In genomic region chr12:69446468-69447321, GRCm38 (mm10) we compare ENCODE assay signal across 8 mouse cellular contexts.
DNase-seq lines count a peak whose midpoint lies in the region; ATAC-seq and TF ChIP-seq lines count a peak whose summit lies in the region.

No protein-coding gene starts in this region.

- WGBS in intestine, postnatal 0 days = 8% methylated on average over 17 of the region's 17 CpGs
- 8% methylated on average over 17 of the region's 17 CpGs for WGBS in lung, adult 2 months
- WGBS in neural tube, embryonic 12.5 days = 38% methylated on average over 17 of the region's 17 CpGs

- no peaks in the 10 kb centered on the region for H3K9me3 ChIP-seq in intestine, postnatal 0 days (ENCODE audit: control insufficient read depth)
- H3K9me3 ChIP-seq in neural tube, embryonic 12.5 days = no peaks in the 10 kb centered on the region

- H3K4me2 ChIP-seq in intestine, postnatal 0 days (replicated peaks; ENCODE audit: low read depth) = peak overlapping the region; percentile 51
- peak overlapping the region; percentile 51 for H3K4me2 ChIP-seq in neural tube, embryonic 12.5 days (replicated peaks)

- H3K9ac ChIP-seq in intestine, postnatal 0 days (ENCODE audit: low read depth, low read length) = no peak overlapping the region; the same call in 1 of the 2 replicates
- peak overlapping the region; percentile 42 for H3K9ac ChIP-seq in neural tube, embryonic 12.5 days

- peak overlapping the region; percentile 24; the same call in 1 of the 2 replicates for H3K4me3 ChIP-seq in intestine, postnatal 0 days (ENCODE audit: low read depth, low read length)
- H3K4me3 ChIP-seq in lung, adult 2 months (replicated peaks; ENCODE audit: extremely low read depth, low read depth, low read length) = peak overlapping the region; percentile 39
- peak overlapping the region; percentile 5; the same call in 1 of the 2 replicates for H3K4me3 ChIP-seq in neural tube, embryonic 12.5 days

- H3K27me3 ChIP-seq in intestine, postnatal 0 days (replicated peaks; ENCODE audit: control insufficient read depth, insufficient read depth, low read length) = no peaks in the 10 kb centered on the region
- H3K27me3 ChIP-seq in neural tube, embryonic 12.5 days (replicated peaks) = no peaks in the 10 kb centered on the region

- peak; percentile 61; the same call in 1 of the 2 replicates for TF ChIP-seq POLR2A in lung, adult 2 months (IDR thresholded peaks at IDR 0.05; ENCODE audit: borderline replicate concordance, extremely low read depth, low read depth, low read length)

- H3K27ac ChIP-seq in intestine, postnatal 0 days (ENCODE audit: low read depth, low read length) = peak overlapping the region; percentile 36; the same call in 1 of the 2 replicates
- H3K27ac ChIP-seq in neural tube, embryonic 12.5 days = peak overlapping the region; percentile 53; the same call in 1 of the 2 replicates

- peaks cover 20% of the 10 kb centered on the region for H3K4me1 ChIP-seq in intestine, postnatal 0 days (replicated peaks; ENCODE audit: control insufficient read depth, insufficient read depth, low read length)
- H3K4me1 ChIP-seq in lung, adult 2 months (ENCODE audit: control insufficient read depth, insufficient read depth, low read length) = peaks cover 22% of the 10 kb centered on the region
- H3K4me1 ChIP-seq in neural tube, embryonic 12.5 days = peaks cover 12% of the 10 kb centered on the region

- no peak for DNase-seq in frontal cortex, postnatal 25 days (ENCODE audit: low spot score in 2 of 2)
- DNase-seq in embryo, embryonic 10 days (ENCODE audit: low spot score) = peak; percentile 25
- DNase-seq in heart, adult 18-20 months = peak; percentile 84 to 86
- peak; percentile 69 for DNase-seq in lung, adult 2 months
- peak; percentile 60 for DNase-seq in thymus, postnatal 14 days

- peak; percentile 16; the same call in 1 of the 2 replicates for ATAC-seq in frontal cortex, adult (ENCODE audit: low TSS enrichment)
- peak; percentile 67 for ATAC-seq in intestine, postnatal 0 days
- ATAC-seq in neural tube, embryonic 12.5 days (ENCODE audit: low FRiP score, low read depth) = peak; percentile 87

- H3K36me3 ChIP-seq in intestine, postnatal 0 days (ENCODE audit: control insufficient read depth, insufficient read depth) = no peaks in the 10 kb centered on the region
- no peaks in the 10 kb centered on the region for H3K36me3 ChIP-seq in neural tube, embryonic 12.5 days

- no peak for TF ChIP-seq CTCF in intestine, postnatal 0 days (IDR thresholded peaks at IDR 0.05; ENCODE audit: low read depth)
- no peak for TF ChIP-seq CTCF in lung, adult 2 months (IDR thresholded peaks at IDR 0.05; ENCODE audit: insufficient read depth, low read length)

Comparison
In these comparisons a context has a peak if more than half of its experiments do, and no peak if none do; other contexts are left out.
1. ATAC-seq: peak in every context shown above with its lines; median percentile 87 in neural tube, embryonic 12.5 days; 67 in intestine, postnatal 0 days; 16 in frontal cortex, adult.
2. DNase-seq: peak in embryo, embryonic 10 days (single experiment), heart, adult 18-20 months (2 of 2), lung, adult 2 months (single experiment) and thymus, postnatal 14 days (single experiment); none in frontal cortex, postnatal 25 days (0 of 2).
3. Peak in every context shown above with its lines, with median percentiles within 50 percentile points of each other: H3K4me3 ChIP-seq.